Mouse (Mus musculus) liver, embryonic 14.5 days (tissue): ENCODE data around the gene Tusc2.

Source experiments
- CTCF ChIP-seq: IDR thresholded peaks from 2 replicates; pipeline ENCODE4 v1.5.1; 2016; ENCODE audit warnings: antibody characterized with exemption, low read depth, control low read depth
- EP300 ChIP-seq: IDR thresholded peaks from 2 replicates; pipeline ENCODE4 v1.6.1; 2016; ENCODE audit warnings: antibody characterized with exemption, low read depth

- TF ChIP-seq CTCF (peak; percentile 100), EP300 (no peak)
These were observed 48.6 kb upstream of the Tusc2 start for GRCm38 (mm10) chr9:107514303-107514955.
